Mouse (Mus musculus): ENCODE data around the gene Smcp. TPM values are rescaled to one million over a fixed set of nuclear protein-coding genes. Genes with fewer than 3 reads are reported as not detected.

Smcp gene
- total RNA-seq (2021) (not detected), polyA plus RNA-seq (2012; rRNA removed) (not detected in 2 replicates)
- long read RNA-seq = 0 reads

GRCm38 (mm10) chr3:92588858-92589257 is at the start of gene Smcp:
Gene Smcp, minus strand, starts transcription at chr3:92588997.
- DNase-seq = no peak

DNA sequence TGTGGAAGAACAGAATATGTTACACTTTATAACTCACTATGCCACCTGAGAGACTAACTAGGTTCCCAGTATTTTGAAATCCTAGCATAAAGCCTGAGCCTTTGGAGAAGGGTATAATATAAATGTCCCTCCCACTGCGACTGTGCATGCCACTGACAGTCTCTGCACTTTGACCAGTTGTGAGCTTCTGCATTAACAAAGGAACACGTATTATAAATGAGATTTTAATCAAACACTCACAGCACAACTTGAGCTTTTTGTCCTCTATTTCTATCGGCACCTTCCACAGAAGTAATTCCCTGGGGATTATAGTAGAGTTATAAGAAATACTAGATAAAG is 49.8 kb upstream of the Smcp start:
- no peak for DNase-seq

- DNase-seq = no peak
Observed at GRCm38 (mm10) chr3:92637745-92638652, 49.2 kb upstream of the Smcp start.

- DNase-seq = no peak
Observed at GRCm38 (mm10) chr3:92621560-92621959, 32.8 kb upstream of the Smcp start, which contains the start of gene Lce6a. Gene Lce6a, minus strand, starts transcription at chr3:92621660.

- no peak for DNase-seq
Observed at GRCm38 (mm10) chr3:92609804-92610203, 21.0 kb upstream of the Smcp start.

GRCm38 (mm10) chr3:92607392-92607791 is 18.6 kb upstream of the Smcp start, which contains the start of gene 2210017I01Rik:
Gene 2210017I01Rik, minus strand, starts transcription at chr3:92607492.
- DNase-seq = no peak

- DNase-seq = no peak
Observed at GRCm38 (mm10) chr3:92602169-92602568, 13.4 kb upstream of the Smcp start.

GRCm38 (mm10) chr3:92600456-92600855 is 11.7 kb upstream of the Smcp start:
- no peak for DNase-seq

GRCm38 (mm10) chr3:92599973-92600372 is 11.2 kb upstream of the Smcp start:
- DNase-seq = no peak

GRCm38 (mm10) chr3:92598429-92598828 is 9.6 kb upstream of the Smcp start:
- no peak for DNase-seq

GRCm38 (mm10) chr3:92587190-92587589 is 1.6 kb downstream of the Smcp start:
- DNase-seq = no peak

DNA sequence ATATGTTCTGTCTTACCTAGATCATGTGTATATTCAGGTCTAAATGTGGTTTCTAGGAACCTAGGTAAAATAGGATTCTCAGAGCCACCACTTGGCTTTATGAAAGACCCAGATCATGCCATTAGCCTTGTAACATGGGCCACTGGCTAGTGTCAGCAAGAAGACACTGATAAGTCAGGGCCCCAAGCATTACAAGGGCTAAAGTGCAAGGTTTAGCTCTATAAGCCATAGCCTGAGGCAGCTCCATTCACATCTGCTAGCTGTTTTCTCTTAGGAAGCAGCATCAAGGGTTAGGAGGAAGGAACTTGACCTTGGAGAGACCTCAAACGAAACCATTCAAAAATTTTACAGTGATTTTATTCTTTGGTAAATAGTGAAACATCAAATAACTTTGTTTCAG is 3.7 kb downstream of the Smcp start:
- DNase-seq = no peak

DNA sequence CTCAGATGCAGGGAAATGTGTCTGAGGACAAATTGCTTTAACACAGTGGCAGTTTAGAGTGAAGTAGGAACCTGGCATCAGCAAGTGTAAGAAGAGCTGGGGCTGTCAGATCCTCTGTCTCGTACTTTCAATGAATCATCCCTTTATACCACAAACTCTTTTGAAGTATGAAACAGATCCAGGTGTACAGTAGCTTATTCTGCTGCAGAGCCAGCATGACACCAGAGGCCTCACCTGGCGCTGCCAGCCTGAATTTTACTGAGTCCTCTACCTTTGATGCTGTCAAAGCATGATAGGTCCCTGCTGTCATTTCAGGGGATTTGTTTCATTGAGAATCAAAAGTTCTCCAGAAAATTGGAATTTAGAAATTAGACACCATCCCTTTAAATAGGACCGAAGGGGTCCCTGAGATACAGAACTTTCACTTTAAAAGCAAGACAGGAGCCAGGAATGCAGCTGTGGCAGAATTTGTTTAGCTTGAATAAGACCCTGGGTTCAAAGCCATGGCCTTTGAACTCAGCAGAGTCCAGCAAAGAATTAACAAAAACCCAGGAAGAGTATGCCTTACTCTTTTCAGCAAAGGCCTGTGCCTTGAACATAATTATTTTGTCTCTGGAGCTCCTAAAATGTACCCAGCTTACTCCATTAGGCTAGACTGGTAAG is 5.5 kb downstream of the Smcp start:
- DNase-seq = no peak

GRCm38 (mm10) chr3:92579508-92579907 is 9.3 kb downstream of the Smcp start:
- DNase-seq = no peak

DNA sequence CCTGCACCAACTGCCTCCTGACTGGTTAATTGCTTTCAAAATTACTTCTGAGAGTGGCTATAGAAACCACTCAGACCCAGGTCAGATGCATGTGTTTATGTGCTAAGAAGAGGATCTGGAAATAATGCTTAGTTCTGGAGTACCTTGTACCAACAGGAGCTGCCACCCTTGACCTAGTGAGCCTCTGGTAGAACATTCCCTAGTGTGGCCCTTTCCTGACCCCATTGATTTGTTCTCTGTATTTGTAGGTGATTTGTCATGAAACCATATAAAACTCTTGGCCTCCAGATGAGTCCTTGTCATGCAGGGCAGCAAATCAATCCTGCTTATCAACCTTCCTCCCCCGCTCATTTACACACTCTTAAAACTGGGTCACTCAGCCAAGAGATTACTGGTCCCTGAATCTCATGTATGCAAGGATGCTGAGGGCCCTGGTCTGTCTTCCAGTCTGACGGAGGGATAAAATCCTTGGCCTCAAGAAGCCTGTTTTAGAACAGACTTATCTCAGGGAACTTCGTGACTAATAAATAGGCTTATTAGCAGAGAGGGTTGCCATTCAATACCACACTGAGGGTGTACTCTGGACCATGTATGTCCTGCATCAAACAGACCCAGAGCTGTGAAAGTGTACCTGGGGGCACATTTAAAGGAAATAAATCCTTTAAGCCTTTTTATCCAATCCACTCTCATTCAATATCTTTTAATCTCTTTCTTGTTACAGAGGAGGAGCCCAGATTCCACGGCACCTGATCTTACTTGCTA is 10.0 kb downstream of the Smcp start:
- DNase-seq = no peak

- no peak for DNase-seq
Observed at GRCm38 (mm10) chr3:92573449-92574041, 15.3 kb downstream of the Smcp start, which contains the start of gene Ivl. Gene Ivl, minus strand, starts transcription at chr3:92573735.

DNA sequence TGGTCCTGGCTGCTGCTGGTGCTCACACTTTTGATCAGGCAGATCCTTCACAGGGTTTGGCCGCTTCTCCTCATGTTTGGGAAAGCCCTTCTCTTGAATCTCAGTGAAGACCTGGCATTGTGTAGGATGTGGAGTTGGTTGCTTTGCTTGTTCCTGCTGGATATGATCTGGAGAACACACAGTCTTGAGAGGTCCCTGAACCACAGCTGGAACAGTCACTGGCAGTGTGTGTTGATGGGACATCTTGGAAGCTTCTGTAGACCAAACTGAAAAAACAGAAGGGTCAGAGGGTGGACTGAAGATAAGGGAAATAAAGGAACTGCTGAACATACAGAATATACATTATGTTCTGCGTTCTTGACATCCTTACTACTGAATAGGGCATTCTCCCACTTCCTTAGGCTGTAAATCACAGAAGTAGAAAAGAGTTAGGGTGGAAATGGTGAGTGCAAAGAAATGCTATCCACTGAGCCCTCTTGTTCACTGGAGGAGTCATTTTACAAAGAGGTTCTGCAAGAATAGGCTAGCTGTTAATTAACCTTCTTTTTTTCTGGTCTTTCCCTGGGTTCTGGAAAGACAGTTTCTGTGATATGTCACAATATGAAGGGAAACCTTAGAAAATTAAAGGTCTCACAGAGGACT is 16.2 kb downstream of the Smcp start:
- DNase-seq = no peak

- no peak for DNase-seq
Observed at GRCm38 (mm10) chr3:92568752-92569151, 20.0 kb downstream of the Smcp start.

DNA sequence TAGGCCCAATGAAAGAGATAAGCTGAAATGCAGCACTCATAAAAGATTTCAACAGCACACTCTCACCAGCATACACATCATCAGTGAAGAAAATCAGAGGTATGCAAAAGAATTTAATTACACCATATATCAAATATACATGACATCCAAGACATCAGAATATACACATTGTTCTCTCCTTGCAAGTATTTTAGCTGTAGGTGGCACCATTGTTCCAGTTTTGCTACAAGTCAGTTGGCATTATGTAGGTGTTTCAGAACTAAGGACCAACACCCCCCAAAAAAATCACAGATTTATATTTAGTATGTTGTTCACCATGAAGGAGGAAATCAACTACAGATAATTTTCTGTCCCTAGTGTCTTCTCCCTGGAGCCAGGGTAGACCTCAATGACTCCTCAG is 23.4 kb downstream of the Smcp start:
- no peak for DNase-seq

GRCm38 (mm10) chr3:92534411-92534810 is 54.4 kb downstream of the Smcp start, which contains the start of gene 2310046K23Rik:
Gene 2310046K23Rik, minus strand, starts transcription at chr3:92534511.
- no peak for DNase-seq
